Mouse (Mus musculus) left cerebral cortex, adult 11 months (tissue): ENCODE data around the gene Tead3.
"Not testable (repeated sequence)": the region's sequence is repeated elsewhere in the genome, so short reads cannot be mapped to it uniquely, and the experiment has no call there.

Experiments used
- DNase-seq: peaks from one replicate; pipeline ENCODE4 v3.0.0; 2022; ENCODE audit warnings: low spot score

Gene Tead3

GRCm38 (mm10) chr17:28330590-28330989, 20.0 kb downstream of the Tead3 start:
- DNase-seq, result not testable (repeated sequence)

- DNase-seq, result no peak
These were observed 20.4 kb downstream of the Tead3 start for GRCm38 (mm10) chr17:28330232-28330546.

- DNase-seq, result no peak
These were observed 20.9 kb downstream of the Tead3 start for GRCm38 (mm10) chr17:28329503-28330231.

GRCm38 (mm10) chr17:28328946-28329345, 21.7 kb downstream of the Tead3 start:
- no peak for DNase-seq

- DNase-seq, result peak; percentile 92
These were observed 22.2 kb downstream of the Tead3 start, which contains the start of gene Rpl10a for GRCm38 (mm10) chr17:28328366-28328928. TSS of gene Rpl10a (plus strand) at chr17:28328471.

GRCm38 (mm10) chr17:28327673-28328325, 22.8 kb downstream of the Tead3 start:
- DNase-seq, result peak; percentile 52

- DNase-seq, result no peak
These were observed 23.7 kb downstream of the Tead3 start for GRCm38 (mm10) chr17:28326951-28327350.

GRCm38 (mm10) chr17:28325751-28326150, 24.9 kb downstream of the Tead3 start:
- DNase-seq, result no peak

- DNase-seq, result not testable (repeated sequence)
These were observed 26.2 kb downstream of the Tead3 start for GRCm38 (mm10) chr17:28324416-28324815.

GRCm38 (mm10) chr17:28323786-28324185, 26.8 kb downstream of the Tead3 start:
- DNase-seq, result no peak

- DNase-seq, result no peak
These were observed 28.9 kb downstream of the Tead3 start for GRCm38 (mm10) chr17:28321700-28322099.

- no peak for DNase-seq
These were observed 32.9 kb downstream of the Tead3 start for GRCm38 (mm10) chr17:28317725-28318124.

GRCm38 (mm10) chr17:28317091-28317490, 33.5 kb downstream of the Tead3 start:
- no peak for DNase-seq

- no peak for DNase-seq
These were observed 34.1 kb downstream of the Tead3 start for GRCm38 (mm10) chr17:28316476-28316875.

GRCm38 (mm10) chr17:28315611-28316160, 34.9 kb downstream of the Tead3 start:
- DNase-seq, result no peak

GRCm38 (mm10) chr17:28313880-28314225, 36.8 kb downstream of the Tead3 start:
- DNase-seq, result no peak

- DNase-seq, result peak; percentile 90
These were observed 37.3 kb downstream of the Tead3 start, which contains the start of gene Fance for GRCm38 (mm10) chr17:28313212-28313879. TSS of gene Fance (plus strand) at chr17:28313519.

GRCm38 (mm10) chr17:28312232-28313211, 38.1 kb downstream of the Tead3 start:
- DNase-seq, result no peak

- DNase-seq, result no peak
These were observed 39.1 kb downstream of the Tead3 start for GRCm38 (mm10) chr17:28311366-28312132.

- DNase-seq, result no peak
These were observed 39.8 kb downstream of the Tead3 start for GRCm38 (mm10) chr17:28310831-28311230.
